Mouse (Mus musculus) C2C12 (cell line): ENCODE results near the gene Cdk4.

ENCODE experiments used
- CTCF ChIP-seq: IDR thresholded peaks from one replicate; pipeline ENCODE4 v1.5.1; 2011; ENCODE audit not compliant: control insufficient read depth, insufficient read depth, insufficient read length
- FOSL1 ChIP-seq: IDR thresholded peaks from one replicate; pipeline ENCODE4 v1.8.0; 2011; ENCODE audit warnings: mild to moderate bottlenecking, low read length; ENCODE audit not compliant: poor library complexity, insufficient read depth, severe bottlenecking
- MAX ChIP-seq: IDR thresholded peaks from one replicate; pipeline ENCODE4 v1.6.1; 2011; ENCODE audit warnings: mild to moderate bottlenecking, control low read depth
- MYOD1 ChIP-seq: IDR thresholded peaks from one replicate; pipeline ENCODE4 v1.6.1; 2011; ENCODE audit warnings: low read depth; ENCODE audit not compliant: control insufficient read depth, insufficient read length

GRCm38 (mm10) chr10:127098514-127098913 lies 35.2 kb downstream of the Cdk4 start:
- TF ChIP-seq CTCF (no peak), MAX (no peak), MYOD1 (no peak), FOSL1 (no peak)
